Mouse (Mus musculus): ENCODE measurements at regions not wholly inside any gene's neighbourhood (a gene's known extent, or its start where the extent isn't known, plus 50 kb on each side); places are given as distances from the start of the nearest gene placed in this dataset.

DNA sequence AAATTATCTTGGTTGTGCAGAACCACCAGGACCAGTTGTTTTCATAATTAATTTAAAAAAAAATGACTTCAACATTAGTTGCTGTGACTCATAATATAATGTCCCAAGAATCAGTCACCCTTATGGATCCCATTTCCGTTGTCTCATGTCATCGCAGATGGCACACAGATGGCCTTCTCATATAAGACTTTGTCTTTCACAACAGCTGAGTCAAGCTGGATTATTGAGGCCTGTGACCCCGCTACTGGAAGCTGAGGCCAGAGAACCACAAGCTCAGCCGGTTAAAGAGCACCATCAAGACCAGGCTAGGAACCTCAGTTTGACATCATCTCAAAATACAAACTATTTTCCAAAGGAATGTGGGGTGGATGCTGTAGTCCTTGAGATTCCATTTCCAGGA lies 83.3 kb upstream of the Kcnk2 start:
- TF ChIP-seq CTCF (IDR thresholded peaks at IDR 0.05; ENCODE audit: low read depth) = no peak
- no peak for TF ChIP-seq EP300 (IDR thresholded peaks at IDR 0.05; ENCODE audit: low read depth)

Data from liver, embryonic 14.5 days (tissue).